Mouse (Mus musculus): ENCODE results near the gene Ankrd34a.

Ankrd34a gene

GRCm38 (mm10) chr3:96578561-96579238 lies 17.7 kb upstream of the Ankrd34a start:
- intact Hi-C loops (cut with DNase I), result no loop called here

GRCm38 (mm10) chr3:96579239-96579750 lies 17.1 kb upstream of the Ankrd34a start:
- intact Hi-C loops (cut with DNase I), result no loop called here

GRCm38 (mm10) chr3:96579885-96580454 lies 16.5 kb upstream of the Ankrd34a start:
- intact Hi-C loops (cut with DNase I), result loop anchor here (2.0 kb wide), 1 partner anchor 31 kb away; no protein-coding TSS in a partner anchor

- intact Hi-C loops (cut with DNase I), result loop anchor here (2.0 kb wide), 1 partner anchor 32 kb away; no protein-coding TSS in a partner anchor
Measured at GRCm38 (mm10) chr3:96581141-96581540, 15.3 kb upstream of the Ankrd34a start.

- intact Hi-C loops (cut with DNase I), result loop anchor here (2.0 kb wide), 1 partner anchor 33 kb away; no protein-coding TSS in a partner anchor
Measured at GRCm38 (mm10) chr3:96581771-96582515, 14.5 kb upstream of the Ankrd34a start.

- intact Hi-C loops (cut with DNase I), result no loop called here
Measured at GRCm38 (mm10) chr3:96583386-96583785, 13.1 kb upstream of the Ankrd34a start.

GRCm38 (mm10) chr3:96590657-96591056 lies 5.8 kb upstream of the Ankrd34a start:
- intact Hi-C loops (cut with DNase I), result no loop called here

GRCm38 (mm10) chr3:96593374-96593773 lies 3.1 kb upstream of the Ankrd34a start:
- intact Hi-C loops (cut with DNase I), result no loop called here

GRCm38 (mm10) chr3:96593790-96594560 lies 2.5 kb upstream of the Ankrd34a start, which contains the start of gene Polr3gl:
Gene Polr3gl, minus strand, starts transcription at chr3:96594181.
- intact Hi-C loops (cut with DNase I), result no loop called here

GRCm38 (mm10) chr3:96594851-96595250 lies 1.6 kb upstream of the Ankrd34a start:
- intact Hi-C loops (cut with DNase I), result loop anchor here (5.0 kb wide), 1 partner anchor 42 kb away; the partner anchor contains the start of genes Gm42957 and Pex11b

GRCm38 (mm10) chr3:96595661-96596060 lies 775 bp upstream of the Ankrd34a start:
- intact Hi-C loops (cut with DNase I), result loop anchor here (5.0 kb wide), 1 partner anchor 42 kb away; the partner anchor contains the start of genes Gm42957 and Pex11b

GRCm38 (mm10) chr3:96596855-96597254 lies 419 bp downstream of the Ankrd34a start:
- intact Hi-C loops (cut with DNase I), result loop anchor here (5.0 kb wide), 1 partner anchor 40 kb away; the partner anchor contains the start of genes Gm42957 and Pex11b

- intact Hi-C loops (cut with DNase I), result loop anchor here (5.0 kb wide), 1 partner anchor 40 kb away; the partner anchor contains the start of genes Gm42957 and Pex11b
Measured at GRCm38 (mm10) chr3:96597435-96597891, 1.0 kb downstream of the Ankrd34a start.

GRCm38 (mm10) chr3:96598156-96599068 lies 2.0 kb downstream of the Ankrd34a start:
- intact Hi-C loops (cut with DNase I), result loop anchor here (5.0 kb wide), 1 partner anchor 39 kb away; the partner anchor contains the start of genes Gm42957 and Pex11b

- intact Hi-C loops (cut with DNase I), result loop anchor here (5.0 kb wide), 1 partner anchor 38 kb away; the partner anchor contains the start of genes Gm42957 and Pex11b
Measured at GRCm38 (mm10) chr3:96599069-96599393, 2.6 kb downstream of the Ankrd34a start.

- intact Hi-C loops (cut with DNase I), result loop anchor here (5.0 kb wide), 1 partner anchor 38 kb away; the partner anchor contains the start of genes Gm42957 and Pex11b
Measured at GRCm38 (mm10) chr3:96599411-96599810, 3.0 kb downstream of the Ankrd34a start.

GRCm38 (mm10) chr3:96600639-96601250 lies 4.3 kb downstream of the Ankrd34a start, which contains the start of gene Lix1l:
Gene Lix1l, plus strand, starts transcription at chr3:96601149.
- intact Hi-C loops (cut with DNase I), result no loop called here

GRCm38 (mm10) chr3:96601251-96601787 lies 4.9 kb downstream of the Ankrd34a start:
- intact Hi-C loops (cut with DNase I), result no loop called here

Measured in adrenal gland (tissue).